Mouse (Mus musculus) ES-Bruce4 (cell line): ENCODE results near the gene Olfr1453.

Experiments used
- CTCF ChIP-seq: IDR thresholded peaks from one replicate; pipeline ENCODE4 v1.8.1; 2011; ENCODE audit warnings: low read depth, low read length
- POLR2A ChIP-seq: IDR thresholded peaks from one replicate; pipeline ENCODE4 v1.8.1; 2011; ENCODE audit warnings: low read length; ENCODE audit not compliant: insufficient read depth

DNA sequence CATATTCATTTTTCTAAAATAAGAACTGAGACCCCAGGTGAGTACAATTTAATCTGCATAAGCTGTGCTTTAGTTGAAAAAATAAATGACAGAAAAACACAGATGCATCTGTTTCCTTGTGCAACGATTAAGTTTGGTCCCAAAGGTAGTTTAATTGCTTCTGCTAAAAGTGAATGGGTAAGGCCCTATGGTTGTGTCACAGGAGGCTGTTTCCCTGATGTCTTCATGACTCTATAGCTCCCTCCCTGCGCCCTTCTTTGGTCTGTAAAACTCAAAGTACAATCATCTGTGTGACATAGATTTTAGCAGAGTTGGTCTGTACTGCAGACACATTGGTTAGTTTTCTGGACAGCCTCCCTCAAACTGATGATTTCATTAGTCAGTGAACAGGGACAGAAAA lies 33.4 kb downstream of the Olfr1453 start, which contains the start of gene Olfr1451:
- TF ChIP-seq CTCF (no peak), POLR2A (no peak)
